Mouse (Mus musculus) brain, embryonic 14.5 days (tissue): ENCODE results near the gene Pde4d.

ENCODE experiments used
- CTCF ChIP-seq: fragments of 200-500 bp; IDR thresholded peaks from 2 replicates; pipeline ENCODE4 v1.5.1; 2012; ENCODE audit warnings: inconsistent platforms, mild to moderate bottlenecking, moderate library complexity, borderline replicate concordance; ENCODE audit not compliant: insufficient read depth, insufficient read length; ENCODE audit errors: extremely low read depth
- POLR2A ChIP-seq: fragments of 200-500 bp; IDR thresholded peaks from 2 replicates; pipeline ENCODE4 v1.6.1; 2012; ENCODE audit warnings: mild to moderate bottlenecking, inconsistent platforms, borderline replicate concordance; ENCODE audit not compliant: poor library complexity, insufficient read depth, insufficient read length, severe bottlenecking; ENCODE audit errors: extremely low read depth

DNA sequence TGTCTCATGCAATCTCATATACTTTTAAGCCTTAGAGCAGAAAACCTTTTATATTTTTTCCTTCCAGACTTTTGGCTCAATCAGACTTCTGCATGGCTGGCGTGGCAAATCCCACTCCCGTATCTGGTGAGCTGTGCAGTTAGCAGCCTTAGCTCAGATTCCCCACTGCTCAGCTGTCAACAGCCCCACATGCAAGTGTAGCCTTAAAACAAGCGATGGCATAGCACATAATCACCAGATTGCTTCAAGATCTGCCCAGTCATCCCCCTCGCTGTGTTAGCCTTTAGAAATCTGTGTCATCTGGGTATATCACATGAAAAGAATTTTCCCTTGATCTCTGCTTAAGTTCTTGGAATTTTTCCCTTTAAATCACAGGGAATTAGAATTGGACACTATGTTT is 686.7 kb downstream of the Pde4d start:
- TF ChIP-seq CTCF, result no peak
- no peak for TF ChIP-seq POLR2A
